Mouse (Mus musculus) midbrain, embryonic 14.5 days (tissue): ENCODE data around the gene Selenof. TPM values are rescaled to one million over a fixed set of nuclear protein-coding genes. Genes with fewer than 3 reads are reported as not detected.

Experiments
- ATAC-seq: fragments of 200-750 bp; cut with Nextera tagmentation; 2 replicates; pipeline ENCODE4 v1.8.0; 2017; ENCODE audit warnings: moderate number of reproducible peaks, moderate library complexity; ENCODE audit not compliant: low FRiP score, low TSS enrichment
- DNase-seq: peaks from one replicate; pipeline ENCODE4 v3.0.0-alpha.2; 2015
- H3K27ac ChIP-seq: fragments of 300-500 bp; sonication (generic); replicated peaks from 2 replicates; pipeline ENCODE4 v1.5.1; 2014; ENCODE audit warnings: mild to moderate bottlenecking, low read depth, low read length, moderate library complexity
- H3K27me3 ChIP-seq: fragments of 300-500 bp; sonication (generic); 2 replicates; pipeline ENCODE4 v1.6.1; 2014; ENCODE audit warnings: low read length, control low read depth, mixed read lengths; ENCODE audit not compliant: control insufficient read depth, insufficient read depth
- H3K36me3 ChIP-seq: fragments of 300-500 bp; sonication (generic); 2 replicates; pipeline ENCODE4 v1.6.1; 2014; ENCODE audit warnings: low read length, control low read depth; ENCODE audit not compliant: control insufficient read depth, insufficient read depth
- H3K4me1 ChIP-seq: fragments of 300-500 bp; sonication (generic); 2 replicates; pipeline ENCODE4 v1.6.1; 2014; ENCODE audit warnings: mild to moderate bottlenecking, antibody characterized with exemption, low read length, control low read depth; ENCODE audit not compliant: control insufficient read depth, insufficient read depth
- H3K4me2 ChIP-seq: fragments of 300-500 bp; sonication (generic); 2 replicates; pipeline ENCODE4 v1.6.1; 2014; ENCODE audit warnings: mild to moderate bottlenecking, low read length, moderate library complexity
- H3K4me3 ChIP-seq: fragments of 300-500 bp; sonication (generic); replicated peaks from 2 replicates; pipeline ENCODE4 v1.5.1; 2014; ENCODE audit warnings: low read depth, low read length
- H3K9ac ChIP-seq: fragments of 300-500 bp; sonication (generic); replicated peaks from 2 replicates; pipeline ENCODE4 v1.6.1; 2014; ENCODE audit warnings: mild to moderate bottlenecking, low read length, moderate library complexity
- H3K9me3 ChIP-seq: fragments of 300-500 bp; sonication (generic); 2 replicates; pipeline ENCODE4 v1.6.1; 2016; ENCODE audit warnings: low read length, control low read depth, mixed read lengths; ENCODE audit not compliant: control insufficient read depth
- WGBS: fragments of 180-500 bp; shearing (Covaris S2); extraction: QIAGEN DNeasy Blood & Tissue Kit; methylation state at CpG from one replicate; pipeline ENCODE4 v1.1.7; 2014; 5-methylcytosine and 5-hydroxymethylcytosine counted together
- polyA plus RNA-seq: library from polyadenylated mRNA; unstranded; fragments of >200 nt; fragmentation: Nextera tagmentation; extraction: Ambion mirVana; gene quantifications from 2 replicates; pipeline ENCODE4 v1.2.1, GENCODE M21; 2014

The Selenof gene
- polyA plus RNA-seq, 1 experiment from 2014 or later, result 453 TPM

DNA sequence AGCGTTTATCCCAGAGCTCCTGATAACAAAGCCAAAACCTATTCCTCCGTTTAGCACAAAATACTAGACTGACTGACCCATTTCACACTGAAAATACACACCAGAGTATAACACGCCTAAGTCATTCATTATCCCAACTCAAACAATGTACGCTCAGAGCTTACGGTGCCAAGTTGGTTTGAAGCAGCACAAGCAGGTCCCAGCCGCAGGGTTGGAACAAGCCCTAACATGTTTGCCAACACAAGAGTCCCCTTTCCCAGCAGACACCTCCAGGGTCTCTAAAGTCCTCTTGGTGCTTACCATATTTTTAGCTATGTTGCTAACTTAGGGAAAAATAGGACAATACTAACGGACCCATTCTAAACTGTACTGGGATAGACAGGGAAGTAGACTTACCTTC lies 15.0 kb upstream of the Selenof start:
- no peaks in the 10 kb centered on the region for H3K9me3 ChIP-seq
- WGBS, result 88% methylated on average over 7 of the region's 7 CpGs
- H3K9ac ChIP-seq, result no peak overlapping the region
- H3K4me3 ChIP-seq, result no peak overlapping the region
- H3K27me3 ChIP-seq, result no peaks in the 10 kb centered on the region
- peaks cover 23% of the 10 kb centered on the region for H3K4me1 ChIP-seq
- H3K27ac ChIP-seq, result no peak overlapping the region
- H3K36me3 ChIP-seq, result no peaks in the 10 kb centered on the region
- no peak for ATAC-seq
- no peak overlapping the region for H3K4me2 ChIP-seq
- DNase-seq, result no peak

DNA sequence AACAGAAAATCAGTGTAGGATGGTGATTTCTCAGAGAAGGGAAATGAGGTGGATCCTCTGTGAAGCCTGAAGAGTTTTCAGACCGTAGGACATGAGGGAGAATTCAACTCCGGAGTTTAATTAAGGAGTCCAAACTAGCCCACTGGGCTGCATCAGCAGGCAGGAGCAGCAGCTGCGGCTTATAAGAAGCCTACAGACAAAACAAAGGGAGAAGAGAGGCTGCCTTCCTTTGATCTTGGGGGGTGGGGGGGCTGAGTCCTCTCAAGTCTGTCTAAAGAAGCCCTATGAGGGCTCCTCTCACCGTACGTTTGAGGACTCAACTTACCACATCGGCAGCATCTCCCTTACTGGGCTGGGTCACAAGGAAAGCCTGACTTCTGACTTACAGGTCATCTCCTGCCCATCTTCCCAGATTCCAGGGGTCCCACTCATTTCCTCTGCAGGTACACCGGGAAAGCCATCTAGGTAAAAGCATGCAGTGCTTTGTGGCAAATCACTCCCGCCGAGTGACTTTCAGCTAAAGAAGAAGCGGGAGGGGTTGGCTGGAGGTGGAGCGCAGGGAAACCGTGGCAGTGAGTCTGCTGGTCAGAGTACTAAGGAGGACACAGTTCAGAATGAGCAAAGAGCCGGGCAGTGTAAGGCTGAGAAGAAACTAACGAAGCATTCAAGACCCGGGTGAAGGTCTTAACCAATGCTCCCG lies 13.3 kb upstream of the Selenof start:
- Histone ChIP-seq H3K27me3 (no peaks in the 10 kb centered on the region), H3K9me3 (no peaks in the 10 kb centered on the region), H3K9ac (peak overlapping the region; percentile 32), H3K27ac (peak overlapping the region; percentile 34; the same call in 1 of the 2 replicates), H3K4me1 (peaks cover 17% of the 10 kb centered on the region), H3K4me3 (no peak overlapping the region), H3K36me3 (no peaks in the 10 kb centered on the region), H3K4me2 (peak overlapping the region; percentile 52)
- WGBS, result 5% methylated on average over 16 of the region's 16 CpGs
- ATAC-seq (peak; percentile 36; the same call in 1 of the 2 replicates), DNase-seq (peak; percentile 53)

- H3K27ac ChIP-seq, result no peak overlapping the region
- WGBS, result 46% methylated on average over 5 of the region's 5 CpGs
- H3K4me2 ChIP-seq, result no peak overlapping the region
- no peak overlapping the region for H3K4me3 ChIP-seq
- no peaks in the 10 kb centered on the region for H3K36me3 ChIP-seq
- DNase-seq (no peak), ATAC-seq (no peak)
- peaks cover 17% of the 10 kb centered on the region for H3K4me1 ChIP-seq
- H3K9me3 ChIP-seq, result no peaks in the 10 kb centered on the region
- H3K27me3 ChIP-seq, result no peaks in the 10 kb centered on the region
- no peak overlapping the region for H3K9ac ChIP-seq
Measured at GRCm38 (mm10) chr3:144558274-144558673, 11.8 kb upstream of the Selenof start.

DNA sequence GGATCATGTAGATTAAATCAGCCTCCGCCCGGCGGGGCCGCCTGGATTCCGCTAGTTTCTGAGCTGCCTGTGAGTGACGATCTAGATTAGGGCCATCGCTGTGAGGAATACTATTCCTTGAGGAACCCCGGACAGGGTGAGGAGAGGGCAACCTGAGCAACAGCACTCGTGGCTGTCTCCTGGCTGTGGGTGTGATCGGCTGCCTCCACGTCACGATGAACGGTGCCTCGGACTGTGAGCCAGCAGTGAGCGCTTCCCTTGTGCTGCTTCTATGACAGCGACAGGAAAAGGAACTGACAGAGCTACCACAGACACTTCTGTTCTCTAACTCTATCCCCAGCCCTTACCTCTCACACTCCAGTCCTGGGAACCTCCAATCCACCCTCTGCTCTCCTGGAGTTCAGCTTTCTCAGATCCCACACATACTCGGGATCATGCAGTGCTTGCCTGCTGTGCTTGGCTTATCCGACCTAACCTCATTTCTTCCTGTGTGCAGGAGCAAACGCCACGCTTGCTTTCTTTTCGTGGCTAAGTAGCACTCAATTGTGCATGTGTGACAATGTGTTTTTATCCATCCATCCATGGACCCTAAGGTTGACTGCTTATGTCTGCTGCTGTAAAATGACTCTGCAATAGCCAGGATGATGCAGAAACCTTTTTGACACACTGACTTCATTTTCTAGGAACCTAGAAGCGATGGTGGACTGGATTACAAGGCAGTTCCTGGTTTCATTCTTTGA lies 8.4 kb upstream of the Selenof start:
- no peak overlapping the region for H3K9ac ChIP-seq
- 64% methylated on average over 22 of the region's 22 CpGs for WGBS
- peaks cover 10% of the 10 kb centered on the region for H3K4me1 ChIP-seq
- H3K4me3 ChIP-seq, result no peak overlapping the region
- no peak for ATAC-seq
- no peaks in the 10 kb centered on the region for H3K27me3 ChIP-seq
- no peak for DNase-seq
- no peak overlapping the region for H3K4me2 ChIP-seq
- H3K27ac ChIP-seq, result no peak overlapping the region
- no peaks in the 10 kb centered on the region for H3K9me3 ChIP-seq
- H3K36me3 ChIP-seq, result no peaks in the 10 kb centered on the region

DNA sequence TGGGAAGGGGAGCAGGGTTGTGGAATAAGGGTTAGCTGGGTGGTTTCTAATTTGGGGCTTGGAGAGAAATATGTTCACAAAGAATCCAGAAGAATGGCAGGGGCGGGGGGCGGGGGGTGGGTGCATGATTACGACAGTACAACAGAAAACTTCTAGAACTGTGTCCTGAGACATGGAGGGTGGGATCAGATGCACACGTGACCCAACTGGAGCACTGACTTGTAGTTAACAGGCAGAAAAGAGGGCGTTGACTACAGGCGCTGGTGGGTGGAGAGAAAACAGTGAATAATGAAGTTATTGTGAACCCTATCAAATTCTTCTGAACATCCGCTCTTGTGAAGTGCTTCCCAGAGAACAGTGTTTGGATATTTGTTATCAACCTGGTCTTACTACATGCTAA lies 6.2 kb upstream of the Selenof start:
- Histone ChIP-seq H3K4me3 (no peak overlapping the region), H3K4me2 (no peak overlapping the region), H3K4me1 (peaks cover 15% of the 10 kb centered on the region), H3K27ac (no peak overlapping the region), H3K27me3 (no peaks in the 10 kb centered on the region), H3K36me3 (no peaks in the 10 kb centered on the region), H3K9ac (no peak overlapping the region), H3K9me3 (no peaks in the 10 kb centered on the region)
- DNase-seq, result no peak
- no peak for ATAC-seq
- WGBS, result 87% methylated on average over 7 of the region's 7 CpGs

DNA sequence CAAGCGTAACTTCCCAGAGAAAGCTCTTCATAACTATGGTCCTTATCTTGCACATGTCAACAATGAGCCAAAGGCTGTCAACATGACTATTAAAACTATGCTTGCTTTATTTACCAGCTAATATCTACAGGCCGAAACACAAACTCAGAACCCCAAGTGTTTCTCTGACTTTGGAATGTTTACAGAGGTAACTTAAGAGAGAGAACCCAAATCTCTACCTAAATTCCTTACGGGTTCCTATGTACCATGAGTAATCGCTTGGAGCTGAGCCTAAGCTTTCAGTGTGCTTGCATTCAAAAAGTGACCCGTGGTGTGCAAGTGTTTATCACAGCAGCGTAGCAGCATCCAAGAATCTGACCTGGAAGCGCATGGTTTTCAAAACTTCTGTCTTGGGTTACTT lies 4.9 kb upstream of the Selenof start:
- Histone ChIP-seq H3K9me3 (no peaks in the 10 kb centered on the region), H3K36me3 (no peaks in the 10 kb centered on the region), H3K4me2 (no peak overlapping the region), H3K4me3 (no peak overlapping the region), H3K27ac (no peak overlapping the region), H3K27me3 (no peaks in the 10 kb centered on the region), H3K4me1 (peaks cover 16% of the 10 kb centered on the region), H3K9ac (no peak overlapping the region)
- ATAC-seq, result no peak
- DNase-seq, result no peak
- 96% methylated on average over 7 of the region's 7 CpGs for WGBS

DNA sequence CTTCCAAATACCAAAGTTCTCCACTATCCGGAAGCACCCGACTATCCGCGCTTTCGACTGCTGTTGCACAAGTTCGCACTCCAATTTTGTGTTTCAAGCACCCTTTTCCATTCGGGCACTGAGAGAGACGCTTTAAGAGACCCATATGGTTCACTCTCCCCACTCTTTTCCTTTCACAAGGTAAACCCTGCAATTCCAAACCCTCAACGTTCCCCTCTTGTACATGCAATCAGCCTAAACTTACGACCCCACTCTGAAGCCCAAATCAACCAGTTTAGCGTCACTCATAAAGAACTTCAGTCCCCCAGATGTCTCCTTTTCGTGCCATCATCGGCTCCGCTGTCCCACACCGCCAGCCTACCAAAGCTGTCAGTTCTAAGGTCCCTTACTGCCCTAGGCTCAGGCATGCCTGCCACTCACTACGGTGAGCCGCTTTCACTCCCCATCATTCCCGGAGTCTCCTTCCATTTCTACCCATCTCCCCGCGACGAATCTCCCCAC lies 1.2 kb upstream of the Selenof start:
- DNase-seq, result peak; percentile 51
- H3K36me3 ChIP-seq, result peaks cover 4% of the 10 kb centered on the region

DNA sequence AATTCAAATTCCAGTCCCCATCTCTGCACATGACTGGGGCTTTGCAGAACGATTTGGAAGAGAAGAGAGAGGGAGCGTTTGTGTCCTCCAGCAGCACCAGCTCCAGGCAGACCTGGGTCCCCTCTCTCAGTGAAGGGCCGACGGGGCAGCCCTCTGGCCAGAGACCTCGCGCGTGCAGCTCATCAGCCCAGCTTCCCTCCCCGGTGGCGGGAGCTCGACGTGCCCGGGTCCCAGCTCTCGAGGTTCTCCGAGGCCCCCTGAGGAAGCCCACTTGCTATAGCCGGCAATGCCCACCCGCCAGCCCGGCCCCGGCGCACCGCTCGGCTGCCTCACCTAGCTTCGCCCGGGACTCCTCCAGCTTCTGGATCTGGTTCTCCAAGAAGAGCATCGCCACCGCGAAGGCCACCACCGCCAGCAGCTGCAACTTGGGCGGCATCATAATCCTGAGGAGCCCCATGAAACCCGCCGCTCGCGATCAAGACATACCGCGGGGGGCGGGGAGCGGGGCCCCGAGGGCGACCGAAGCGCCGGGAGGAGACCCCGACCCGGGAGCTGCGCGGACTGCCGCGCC lies 618 bp upstream of the Selenof start:
- WGBS, result under 1% methylated on average over 47 of the region's 47 CpGs
- Histone ChIP-seq H3K27me3 (no peaks in the 10 kb centered on the region), H3K36me3 (peaks cover 10% of the 10 kb centered on the region), H3K4me2 (peak overlapping the region; percentile 85), H3K9me3 (no peaks in the 10 kb centered on the region), H3K27ac (peak overlapping the region; percentile 93), H3K4me1 (peaks cover 30% of the 10 kb centered on the region), H3K4me3 (peak overlapping the region; percentile 85), H3K9ac (peak overlapping the region; percentile 82)
- ATAC-seq (peak; percentile 37; the same call in 1 of the 2 replicates), DNase-seq (peak; percentile 73)

More for the DNA sequence above, 1.2 kb upstream of the Selenof start:
- peaks cover 30% of the 10 kb centered on the region for H3K4me1 ChIP-seq
- ATAC-seq, result no peak
- peak overlapping the region; percentile 93 for H3K27ac ChIP-seq
- peak overlapping the region; percentile 82 for H3K9ac ChIP-seq
- no peaks in the 10 kb centered on the region for H3K27me3 ChIP-seq
- under 1% methylated on average over 21 of the region's 21 CpGs for WGBS
- no peaks in the 10 kb centered on the region for H3K9me3 ChIP-seq
- H3K4me3 ChIP-seq, result peak overlapping the region; percentile 85
- H3K4me2 ChIP-seq, result peak overlapping the region; percentile 85
